Mouse (Mus musculus) right cerebral cortex, postnatal 4 days (tissue): ENCODE data around the gene Tob1.

ENCODE experiments used
- DNase-seq: peaks from one replicate; pipeline ENCODE4 v3.0.0-alpha.2; 2022

The Tob1 gene

DNA sequence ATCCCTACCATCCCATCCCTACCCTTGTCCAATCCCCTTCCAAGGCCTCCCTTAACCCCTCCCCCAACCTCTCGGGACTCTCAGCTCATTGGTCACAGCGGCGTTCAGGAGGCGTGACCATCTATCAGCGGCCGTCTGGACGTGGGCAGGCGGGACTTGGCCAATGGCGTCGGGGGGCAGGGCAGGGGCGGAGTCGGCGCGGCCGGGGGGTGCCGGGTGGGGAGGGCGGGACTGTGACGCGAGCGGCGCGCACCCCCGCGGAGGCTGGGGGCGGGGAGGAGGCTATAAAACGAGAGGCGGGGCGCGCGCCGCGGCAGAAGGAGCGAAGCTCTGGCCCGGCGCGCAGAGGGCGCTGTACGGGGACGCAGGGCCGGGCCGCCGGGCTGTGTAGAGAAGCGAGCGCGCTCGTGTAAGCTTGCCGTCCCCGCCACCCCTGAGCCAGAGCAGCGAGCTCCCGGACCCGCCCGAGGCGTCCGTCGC, at the start of gene Tob1:
Tob1 (plus strand) TSS at position 331 of the 480 bp plus-strand sequence.
- peak; percentile 99 for DNase-seq

- DNase-seq, result no peak
Observed at GRCm38 (mm10) chr11:94161867-94162581, 49.2 kb upstream of the Tob1 start.

- DNase-seq, result no peak
Observed at GRCm38 (mm10) chr11:94163005-94163767, 48.1 kb upstream of the Tob1 start.

- DNase-seq, result no peak
Observed at GRCm38 (mm10) chr11:94165745-94166144, 45.5 kb upstream of the Tob1 start.

DNA sequence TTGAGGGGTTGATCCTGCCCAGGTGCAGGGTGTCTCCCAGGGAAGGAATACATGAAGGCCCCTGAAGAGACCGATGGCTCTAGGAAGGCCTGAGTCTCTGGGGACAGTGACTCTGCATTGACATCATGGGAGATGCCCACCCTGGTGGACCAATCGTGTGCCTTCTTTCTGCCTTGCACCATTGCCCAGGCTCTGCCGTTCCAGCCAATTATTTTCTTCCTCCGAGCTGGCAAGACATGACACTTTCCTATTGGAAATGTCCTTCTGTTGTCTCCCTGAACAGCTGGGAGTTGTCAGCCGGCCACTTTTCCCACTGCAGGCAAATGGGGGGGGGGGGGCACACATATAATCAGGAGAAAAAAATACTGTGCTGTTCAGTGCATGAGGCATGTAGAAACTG, 43.0 kb upstream of the Tob1 start:
- DNase-seq, result no peak

GRCm38 (mm10) chr11:94169596-94169995, 41.7 kb upstream of the Tob1 start:
- DNase-seq, result no peak

GRCm38 (mm10) chr11:94171691-94172090, 39.6 kb upstream of the Tob1 start:
- DNase-seq, result no peak

- DNase-seq, result no peak
Observed at GRCm38 (mm10) chr11:94172186-94172585, 39.1 kb upstream of the Tob1 start.

DNA sequence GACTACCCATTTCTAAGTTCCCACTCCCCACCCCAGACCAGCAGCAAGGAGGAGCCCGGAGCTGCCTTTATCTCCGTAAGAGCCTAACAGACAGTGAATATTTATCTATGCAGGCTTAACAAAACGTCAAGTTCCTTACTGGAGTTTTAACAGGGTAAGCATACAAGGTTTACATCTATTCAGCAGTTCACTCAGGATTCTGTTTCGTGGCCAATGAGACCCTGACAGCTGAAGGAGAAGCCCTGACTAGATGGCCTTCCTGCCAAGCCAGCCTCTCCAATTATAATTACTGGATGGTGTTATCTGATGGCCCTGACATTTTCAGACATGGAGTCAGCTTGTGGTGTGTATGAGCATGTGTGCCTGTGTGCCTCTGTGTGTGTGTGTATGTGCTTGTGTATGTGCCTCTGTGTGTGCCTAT, 37.5 kb upstream of the Tob1 start:
- DNase-seq, result no peak

GRCm38 (mm10) chr11:94175288-94175687, 36.0 kb upstream of the Tob1 start:
- DNase-seq, result no peak

DNA sequence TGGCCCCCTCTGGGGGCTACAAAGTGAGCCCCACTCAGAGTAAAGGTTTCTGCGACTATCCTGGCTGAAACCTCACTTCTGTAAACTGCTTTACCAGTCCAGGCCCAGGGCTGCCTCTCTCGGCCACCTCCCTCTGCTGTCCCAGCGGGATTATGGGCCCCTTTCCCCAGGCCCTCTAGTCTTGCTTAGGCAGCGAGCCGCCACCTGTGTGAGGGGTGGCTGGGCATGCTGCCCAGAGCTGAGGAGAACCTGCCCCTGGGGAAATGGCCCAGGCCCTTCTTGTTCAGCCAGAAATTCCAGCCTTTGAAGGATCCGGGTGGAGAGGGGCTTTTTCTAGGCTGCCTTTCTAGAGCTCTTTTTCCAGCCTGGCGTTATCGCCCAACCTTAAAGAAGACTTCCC, 35.6 kb upstream of the Tob1 start:
- no peak for DNase-seq

DNA sequence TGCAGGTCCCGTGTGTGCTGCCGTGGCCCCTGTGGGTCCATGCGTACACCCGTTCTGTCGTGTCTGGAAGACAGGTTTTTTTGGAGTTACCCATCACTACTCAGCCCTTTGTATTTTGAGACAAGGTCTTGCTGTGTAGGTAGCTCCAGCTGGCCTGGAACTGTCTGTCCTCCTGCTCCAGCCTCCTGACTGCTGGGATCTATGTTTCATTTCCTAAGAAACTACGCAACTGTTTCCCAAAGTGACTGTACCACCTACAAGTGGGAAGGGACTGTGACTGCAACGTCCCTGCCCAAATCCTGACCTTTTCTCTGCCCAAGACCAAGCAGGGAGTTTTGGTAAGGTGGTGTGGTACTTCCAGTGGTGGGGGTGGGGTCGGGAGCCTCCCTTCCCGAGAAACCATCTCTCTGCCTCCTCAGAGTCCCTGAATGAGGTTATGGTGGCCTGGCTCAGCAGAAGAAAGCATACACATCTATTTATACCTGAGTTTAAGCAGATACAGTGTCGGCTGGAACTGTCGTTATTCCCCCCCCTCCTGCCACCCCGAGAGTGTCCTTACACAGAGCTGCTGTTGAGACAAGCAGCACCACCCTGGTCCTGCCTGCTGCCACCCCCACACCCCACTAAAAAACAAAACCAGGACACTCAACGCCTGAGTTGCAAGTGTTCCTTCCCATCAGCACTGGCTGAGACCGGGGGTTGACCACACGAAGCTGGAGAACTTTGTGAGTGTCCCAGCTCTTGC, 33.2 kb upstream of the Tob1 start:
- no peak for DNase-seq

GRCm38 (mm10) chr11:94179768-94180167, 31.5 kb upstream of the Tob1 start:
- DNase-seq, result no peak

DNA sequence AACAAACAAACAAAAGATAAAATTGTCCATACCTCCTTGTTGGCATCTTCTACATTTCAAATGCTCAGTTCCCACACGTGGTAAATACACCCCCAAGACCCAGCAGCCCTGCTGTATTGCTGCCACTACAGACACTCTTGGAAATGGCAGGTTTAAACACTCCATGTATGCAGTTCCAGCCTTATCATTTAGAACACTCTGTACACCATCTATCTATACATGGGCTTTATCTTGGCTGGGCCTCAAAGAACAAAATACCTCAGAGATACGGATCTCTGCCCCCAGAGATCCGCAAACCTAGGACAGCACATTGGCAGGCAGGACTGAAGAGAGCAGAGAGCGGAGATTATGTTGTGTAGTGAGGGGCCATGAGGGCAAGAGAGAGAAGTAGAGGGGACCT, 31.1 kb upstream of the Tob1 start:
- no peak for DNase-seq

DNA sequence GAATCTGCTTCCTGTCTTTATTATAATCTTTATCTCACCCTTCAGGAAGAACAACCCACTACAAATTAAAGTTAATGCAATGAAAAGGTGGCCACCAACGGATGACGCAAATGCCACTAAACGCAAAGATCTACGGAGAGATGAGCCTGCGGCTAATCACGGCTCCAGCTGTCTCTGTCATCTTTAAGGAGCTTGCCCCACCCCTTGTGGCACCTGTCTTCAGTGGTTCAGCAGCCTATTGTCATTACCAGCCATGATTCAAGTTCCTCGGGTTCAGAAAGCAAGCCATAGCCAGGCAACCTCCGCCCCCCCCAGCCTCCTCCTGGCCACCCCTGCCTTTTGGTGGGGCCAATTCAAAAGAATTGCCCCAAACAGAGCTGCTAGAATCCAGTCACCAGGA, 29.6 kb upstream of the Tob1 start:
- DNase-seq, result no peak

- no peak for DNase-seq
Observed at GRCm38 (mm10) chr11:94182711-94183110, 28.5 kb upstream of the Tob1 start.

GRCm38 (mm10) chr11:94183120-94183519, 28.1 kb upstream of the Tob1 start:
- DNase-seq, result no peak

DNA sequence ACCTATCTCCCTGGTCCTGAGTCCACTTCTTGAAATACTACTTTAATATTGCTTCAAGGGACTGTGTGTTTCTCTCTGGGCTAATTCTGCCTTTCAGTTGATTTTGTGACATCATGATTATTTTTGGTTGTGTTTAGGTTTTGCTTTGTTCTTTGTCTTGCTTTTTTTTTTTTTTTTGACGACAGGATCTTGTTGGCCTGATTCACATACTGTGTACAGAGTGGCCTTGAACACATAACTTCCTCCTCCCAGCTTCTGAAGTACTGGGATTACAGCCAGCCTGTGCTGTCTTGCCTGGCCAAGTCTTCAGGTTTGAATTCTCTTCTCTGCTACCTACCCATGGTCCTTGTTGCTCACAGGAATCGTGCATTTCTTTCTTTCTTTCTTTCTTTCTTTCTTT, 27.6 kb upstream of the Tob1 start:
- no peak for DNase-seq

- no peak for DNase-seq
Observed at GRCm38 (mm10) chr11:94189579-94189978, 21.7 kb upstream of the Tob1 start.

DNA sequence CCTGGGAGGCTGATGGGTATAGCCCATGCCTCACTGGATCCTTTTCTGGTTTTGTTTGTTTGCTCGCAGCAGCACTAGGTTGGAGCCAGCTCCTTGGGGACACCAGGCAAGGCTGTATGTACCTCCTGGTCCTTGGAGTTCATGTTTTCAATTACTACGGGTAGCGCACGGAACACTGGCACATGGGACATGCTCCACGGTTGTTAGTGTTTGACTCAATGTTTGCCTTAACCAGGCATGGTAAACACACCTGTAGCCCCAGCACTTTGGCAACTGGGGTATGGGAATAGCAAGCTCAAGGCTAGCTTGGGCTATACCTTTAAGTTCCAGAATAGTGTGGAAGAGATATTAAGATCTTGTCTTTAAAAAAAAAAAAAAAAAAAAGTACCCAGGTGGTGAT, 20.6 kb upstream of the Tob1 start:
- no peak for DNase-seq

- DNase-seq, result no peak
Observed at GRCm38 (mm10) chr11:94193109-94193508, 18.1 kb upstream of the Tob1 start.

GRCm38 (mm10) chr11:94196311-94196710, 14.9 kb upstream of the Tob1 start:
- DNase-seq, result no peak

DNA sequence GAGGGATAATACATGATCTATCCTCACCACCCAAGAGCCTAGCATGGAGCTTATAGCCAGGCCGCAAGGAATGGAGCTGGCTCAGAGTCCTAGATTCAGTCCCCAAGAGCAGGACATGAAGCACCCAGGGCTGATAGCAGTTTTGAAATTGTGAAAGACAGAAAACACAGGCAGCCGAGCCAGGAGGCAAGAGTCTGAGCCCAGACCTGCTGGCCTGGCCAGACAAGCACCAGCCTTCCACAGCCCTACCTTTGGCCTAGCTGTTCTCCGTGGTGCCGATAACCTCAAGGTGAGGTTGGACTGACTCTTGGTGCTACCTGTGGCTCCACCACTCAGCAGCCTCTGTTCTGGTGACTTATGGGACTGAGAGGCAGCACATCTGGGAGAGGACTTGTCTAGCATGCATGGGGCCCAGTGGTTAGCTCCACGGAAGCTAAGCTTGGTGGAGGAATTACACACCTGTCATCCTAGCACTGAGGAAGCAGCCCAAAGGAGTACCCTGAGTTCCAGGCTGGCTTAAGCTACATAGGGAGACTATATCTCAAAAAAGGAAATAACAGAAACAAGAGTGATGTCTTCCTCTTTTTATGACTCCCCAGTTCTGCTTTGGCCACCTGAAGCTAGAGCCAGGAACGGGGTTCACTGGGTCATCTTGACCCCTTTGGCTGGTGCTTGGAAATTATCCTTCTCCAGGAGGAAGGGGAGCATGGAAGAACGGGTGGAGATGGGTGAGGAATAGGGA, 12.7 kb upstream of the Tob1 start:
- no peak for DNase-seq
